Mouse (Mus musculus) forebrain, embryonic 16.5 days (tissue): ENCODE results near the gene Pgap3. TPM values are rescaled to one million over a fixed set of nuclear protein-coding genes. Genes with fewer than 3 reads are reported as not detected.
A peak's percentile ranks its signal among the peaks of the same experiment; 100 is the strongest.

ENCODE experiments used
- ATAC-seq: fragments of 200-750 bp; cut with Nextera tagmentation; 2 replicates; pipeline ENCODE4 v1.8.0; 2017; ENCODE audit warnings: mild to moderate bottlenecking, moderate library complexity
- H3K27ac ChIP-seq: fragments of 300-500 bp; sonication (generic); 2 replicates; pipeline ENCODE4 v1.5.1; 2014; ENCODE audit warnings: low read length, control low read depth
- H3K27me3 ChIP-seq: fragments of 300-500 bp; sonication (generic); replicated peaks from 2 replicates; pipeline ENCODE4 v1.6.1; 2014; ENCODE audit warnings: low read length; ENCODE audit not compliant: control insufficient read depth, insufficient read depth
- H3K36me3 ChIP-seq: fragments of 300-500 bp; sonication (generic); 2 replicates; pipeline ENCODE4 v1.6.1; 2014; ENCODE audit not compliant: control insufficient read depth, insufficient read depth
- H3K4me1 ChIP-seq: fragments of 300-500 bp; sonication (generic); replicated peaks from 2 replicates; pipeline ENCODE4 v1.6.1; 2014; ENCODE audit warnings: low read length; ENCODE audit not compliant: control insufficient read depth, insufficient read depth
- H3K4me2 ChIP-seq: fragments of 300-500 bp; sonication (generic); 2 replicates; pipeline ENCODE4 v1.6.1; 2014; ENCODE audit warnings: mild to moderate bottlenecking, low read length, control low read depth
- H3K4me3 ChIP-seq: fragments of 300-500 bp; sonication (generic); replicated peaks from 2 replicates; pipeline ENCODE4 v1.5.1; 2014; ENCODE audit warnings: mild to moderate bottlenecking, low read length, control low read depth
- H3K9ac ChIP-seq: fragments of 300-500 bp; sonication (generic); replicated peaks from 2 replicates; pipeline ENCODE4 v1.6.1; 2014; ENCODE audit warnings: low read depth, low read length, control low read depth
- H3K9me3 ChIP-seq: fragments of 300-500 bp; sonication (generic); 2 replicates; pipeline ENCODE4 v1.6.1; 2016; ENCODE audit warnings: low read length; ENCODE audit not compliant: control insufficient read depth
- WGBS: fragments of 180-500 bp; shearing (Covaris S2); extraction: QIAGEN DNeasy Blood & Tissue Kit; methylation state at CpG from one replicate; pipeline ENCODE4 v1.1.7; 2014; 5-methylcytosine and 5-hydroxymethylcytosine counted together
- polyA plus RNA-seq: library from polyadenylated mRNA; unstranded; fragments of >200 nt; fragmentation: Nextera tagmentation; extraction: Ambion mirVana; gene quantifications from 2 replicates; pipeline ENCODE4 v1.2.1, GENCODE M21; 2015

The Pgap3 gene
- polyA plus RNA-seq, 1 experiment from 2014 or later, result 9.4 TPM

GRCm38 (mm10) chr11:98345253-98345652 is 55.0 kb downstream of the Pgap3 start:
- H3K36me3 ChIP-seq, result no peaks in the 10 kb centered on the region
- under 1% methylated on average over 14 of the region's 14 CpGs for WGBS
- H3K9me3 ChIP-seq, result no peaks in the 10 kb centered on the region
- no peak overlapping the region for H3K27ac ChIP-seq
- peak overlapping the region; percentile 22; the same call in 1 of the 2 replicates for H3K4me3 ChIP-seq
- ATAC-seq, result no peak
- H3K4me2 ChIP-seq, result peak overlapping the region; percentile 53
- H3K4me1 ChIP-seq, result peaks cover 46% of the 10 kb centered on the region
- peaks cover 35% of the 10 kb centered on the region for H3K27me3 ChIP-seq
- no peak overlapping the region for H3K9ac ChIP-seq

- 2% methylated on average over 29 of the region's 29 CpGs for WGBS
- no peaks in the 10 kb centered on the region for H3K36me3 ChIP-seq
- H3K4me1 ChIP-seq, result peaks cover 49% of the 10 kb centered on the region
- H3K27ac ChIP-seq, result peak overlapping the region; percentile 60; the same call in 1 of the 2 replicates
- peak overlapping the region; percentile 33 for H3K4me3 ChIP-seq
- no peaks in the 10 kb centered on the region for H3K9me3 ChIP-seq
- peak overlapping the region; percentile 54 for H3K4me2 ChIP-seq
- H3K9ac ChIP-seq, result peak overlapping the region; percentile 38; the same call in 1 of the 2 replicates
- peak; percentile 53 for ATAC-seq
- peaks cover 15% of the 10 kb centered on the region for H3K27me3 ChIP-seq
Observed at GRCm38 (mm10) chr11:98342000-98342945, 58.0 kb downstream of the Pgap3 start.

GRCm38 (mm10) chr11:98341174-98341573 is 59.1 kb downstream of the Pgap3 start:
- peaks cover 50% of the 10 kb centered on the region for H3K4me1 ChIP-seq
- ATAC-seq, result no peak
- 61% methylated on average over 4 of the region's 4 CpGs for WGBS

GRCm38 (mm10) chr11:98340597-98340996 is 59.7 kb downstream of the Pgap3 start:
- WGBS, result 13% methylated on average over 3 of the region's 4 CpGs
- H3K27me3 ChIP-seq, result peaks cover 13% of the 10 kb centered on the region
- H3K9ac ChIP-seq, result no peak overlapping the region
- no peak overlapping the region for H3K4me3 ChIP-seq
- no peak for ATAC-seq
- H3K4me2 ChIP-seq, result no peak overlapping the region
- no peak overlapping the region; the same call in 1 of the 2 replicates for H3K27ac ChIP-seq
- H3K36me3 ChIP-seq, result no peaks in the 10 kb centered on the region
- H3K9me3 ChIP-seq, result no peaks in the 10 kb centered on the region
- peaks cover 51% of the 10 kb centered on the region for H3K4me1 ChIP-seq

More at GRCm38 (mm10) chr11:98341174-98341573, 59.1 kb downstream of the Pgap3 start:
- H3K9me3 ChIP-seq, result no peaks in the 10 kb centered on the region
- no peak overlapping the region for H3K4me3 ChIP-seq
- H3K27ac ChIP-seq, result no peak overlapping the region
- no peak overlapping the region for H3K4me2 ChIP-seq
- no peaks in the 10 kb centered on the region for H3K36me3 ChIP-seq
- no peak overlapping the region for H3K9ac ChIP-seq
- peaks cover 12% of the 10 kb centered on the region for H3K27me3 ChIP-seq

GRCm38 (mm10) chr11:98339679-98340287 is 60.5 kb downstream of the Pgap3 start:
- H3K9me3 ChIP-seq, result no peaks in the 10 kb centered on the region
- 8% methylated on average over 11 of the region's 11 CpGs for WGBS
- H3K9ac ChIP-seq, result peak overlapping the region; percentile 87
- H3K27ac ChIP-seq, result peak overlapping the region; percentile 100
- H3K4me2 ChIP-seq, result peak overlapping the region; percentile 90
- peak overlapping the region; percentile 59 for H3K4me3 ChIP-seq
- H3K4me1 ChIP-seq, result peaks cover 54% of the 10 kb centered on the region
- H3K27me3 ChIP-seq, result peaks cover 13% of the 10 kb centered on the region
- H3K36me3 ChIP-seq, result no peaks in the 10 kb centered on the region
- no peak for ATAC-seq

GRCm38 (mm10) chr11:98339071-98339501 is 61.2 kb downstream of the Pgap3 start:
- WGBS, result under 1% methylated on average over 18 of the region's 19 CpGs
- H3K27ac ChIP-seq, result peak overlapping the region; percentile 100
- H3K4me3 ChIP-seq, result peak overlapping the region; percentile 59
- H3K4me1 ChIP-seq, result peaks cover 61% of the 10 kb centered on the region
- peak overlapping the region; percentile 90 for H3K4me2 ChIP-seq
- peak overlapping the region; percentile 87 for H3K9ac ChIP-seq
- H3K36me3 ChIP-seq, result no peaks in the 10 kb centered on the region
- peak; percentile 47 for ATAC-seq
- H3K9me3 ChIP-seq, result no peaks in the 10 kb centered on the region
- H3K27me3 ChIP-seq, result peaks cover 13% of the 10 kb centered on the region

Other genes with a start within 250 kb of the Pgap3 start
- 67.7 and 75.3 TPM in 2 replicates for gene Med1, start 207.2 kb downstream of the Pgap3 start, polyA plus RNA-seq
- 11.6 and 12.3 TPM in 2 replicates for gene Cdk12, start 197.4 kb downstream of the Pgap3 start, polyA plus RNA-seq
- 110 and 133 TPM in 2 replicates for gene Neurod2, start 70.8 kb downstream of the Pgap3 start, polyA plus RNA-seq
- 69.7 and 72.4 TPM in 2 replicates for gene Ppp1r1b, start 52.1 kb downstream of the Pgap3 start, polyA plus RNA-seq
- gene Stard3, start 42.1 kb downstream of the Pgap3 start, polyA plus RNA-seq, result 52.8 and 56.3 TPM in 2 replicates
- gene Tcap, start 16.7 kb downstream of the Pgap3 start, polyA plus RNA-seq, result 0.23 and 0.26 TPM in 2 replicates
- gene Pnmt, start 14.0 kb downstream of the Pgap3 start, polyA plus RNA-seq, result 0.21 and 0.86 TPM in 2 replicates
- 4.9 and 6.2 TPM in 2 replicates for gene Erbb2, start 12.0 kb upstream of the Pgap3 start, polyA plus RNA-seq
- 243 and 253 TPM in 2 replicates for gene Mien1, start 38.5 kb upstream of the Pgap3 start, polyA plus RNA-seq
- 0.51 and 0.70 TPM in 2 replicates for gene Grb7, start 45.9 kb upstream of the Pgap3 start, polyA plus RNA-seq
- not detected in 2 replicates for gene Ikzf3, start 145.5 kb upstream of the Pgap3 start, polyA plus RNA-seq
- 0.25 TPM in 1 of 2 replicates, not detected in the other for gene Zpbp2, start 150.6 kb upstream of the Pgap3 start, polyA plus RNA-seq
- 122 and 127 TPM in 2 replicates for gene Ormdl3, start 186.9 kb upstream of the Pgap3 start, polyA plus RNA-seq
- gene Lrrc3c, start 197.8 kb upstream of the Pgap3 start, polyA plus RNA-seq, result not detected in 2 replicates
- 0.61 and 1.0 TPM in 2 replicates for gene Gm12355, start 225.2 kb upstream of the Pgap3 start, polyA plus RNA-seq
- gene Gsdma3, start 225.9 kb upstream of the Pgap3 start, polyA plus RNA-seq, result not detected in 2 replicates
- not detected in 2 replicates for gene Gsdma2, start 246.3 kb upstream of the Pgap3 start, polyA plus RNA-seq